Mouse (Mus musculus): ENCODE results near the gene Pak1ip1. TPM values are rescaled to one million over a fixed set of nuclear protein-coding genes. Genes with fewer than 3 reads are reported as not detected.

The Pak1ip1 gene
- polyA plus RNA-seq, 1 experiment from 2014 or later = 50.8 TPM

DNA sequence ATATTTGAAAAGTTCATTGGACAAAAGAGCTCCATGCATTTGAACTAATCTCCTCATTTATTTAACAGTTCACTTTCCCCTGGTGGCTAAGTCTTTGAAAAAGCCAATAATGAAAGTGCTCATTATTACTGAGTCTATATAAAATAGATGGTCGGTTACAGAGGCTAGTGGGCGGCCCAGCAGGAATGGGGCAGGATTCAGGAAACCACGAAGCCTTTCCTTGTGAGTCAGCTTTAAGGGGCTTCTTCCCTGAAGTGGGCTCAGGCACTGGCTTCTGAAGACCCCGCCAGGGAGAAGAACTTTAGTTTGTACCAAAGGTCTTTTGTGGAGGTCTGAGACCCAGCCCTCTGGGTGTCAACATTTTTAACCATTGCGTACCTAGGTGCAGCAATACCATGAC, 51.1 kb downstream of the Pak1ip1 start:
- Histone ChIP-seq H3K4me1 (replicated peaks) (no peaks in the 10 kb centered on the region), H3K27me3 (no peaks in the 10 kb centered on the region), H3K9me3 (no peaks in the 10 kb centered on the region), H3K4me3 (no peak overlapping the region), H3K9ac (no peak overlapping the region), H3K4me2 (no peak overlapping the region), H3K36me3 (no peaks in the 10 kb centered on the region), H3K27ac (replicated peaks) (no peak overlapping the region)
- no peak for ATAC-seq (ENCODE audit: low FRiP score, low read depth)
- 78% methylated on average over 5 of the region's 5 CpGs for WGBS

Other genes with a start within 250 kb of the Pak1ip1 start
- 6.6 and 6.8 TPM in 2 replicates for gene Gcnt2, start 141.3 kb upstream of the Pak1ip1 start, polyA plus RNA-seq (2015; fragmentation: Nextera tagmentation; extraction: Ambion mirVana)
- gene Tmem14c, start 15.3 kb downstream of the Pak1ip1 start, polyA plus RNA-seq (2015; fragmentation: Nextera tagmentation; extraction: Ambion mirVana) = 126 and 129 TPM in 2 replicates
- gene Mak, start 78.7 kb downstream of the Pak1ip1 start, polyA plus RNA-seq (2015; fragmentation: Nextera tagmentation; extraction: Ambion mirVana) = 1.9 TPM in 2 replicates
- gene Gcm2, start 110.0 kb downstream of the Pak1ip1 start, polyA plus RNA-seq (2015; fragmentation: Nextera tagmentation; extraction: Ambion mirVana) = not detected in 2 replicates
- not detected in 2 replicates for gene Sycp2l, start 113.3 kb downstream of the Pak1ip1 start, polyA plus RNA-seq (2015; fragmentation: Nextera tagmentation; extraction: Ambion mirVana)
- gene Elovl2, start 219.4 kb downstream of the Pak1ip1 start, polyA plus RNA-seq (2015; fragmentation: Nextera tagmentation; extraction: Ambion mirVana) = 35.8 and 40.2 TPM in 2 replicates
- gene Smim13, start 248.8 kb downstream of the Pak1ip1 start, polyA plus RNA-seq (2015; fragmentation: Nextera tagmentation; extraction: Ambion mirVana) = 28.6 and 30.6 TPM in 2 replicates